Mouse (Mus musculus): ENCODE data around the gene Laptm4a.

DNA sequence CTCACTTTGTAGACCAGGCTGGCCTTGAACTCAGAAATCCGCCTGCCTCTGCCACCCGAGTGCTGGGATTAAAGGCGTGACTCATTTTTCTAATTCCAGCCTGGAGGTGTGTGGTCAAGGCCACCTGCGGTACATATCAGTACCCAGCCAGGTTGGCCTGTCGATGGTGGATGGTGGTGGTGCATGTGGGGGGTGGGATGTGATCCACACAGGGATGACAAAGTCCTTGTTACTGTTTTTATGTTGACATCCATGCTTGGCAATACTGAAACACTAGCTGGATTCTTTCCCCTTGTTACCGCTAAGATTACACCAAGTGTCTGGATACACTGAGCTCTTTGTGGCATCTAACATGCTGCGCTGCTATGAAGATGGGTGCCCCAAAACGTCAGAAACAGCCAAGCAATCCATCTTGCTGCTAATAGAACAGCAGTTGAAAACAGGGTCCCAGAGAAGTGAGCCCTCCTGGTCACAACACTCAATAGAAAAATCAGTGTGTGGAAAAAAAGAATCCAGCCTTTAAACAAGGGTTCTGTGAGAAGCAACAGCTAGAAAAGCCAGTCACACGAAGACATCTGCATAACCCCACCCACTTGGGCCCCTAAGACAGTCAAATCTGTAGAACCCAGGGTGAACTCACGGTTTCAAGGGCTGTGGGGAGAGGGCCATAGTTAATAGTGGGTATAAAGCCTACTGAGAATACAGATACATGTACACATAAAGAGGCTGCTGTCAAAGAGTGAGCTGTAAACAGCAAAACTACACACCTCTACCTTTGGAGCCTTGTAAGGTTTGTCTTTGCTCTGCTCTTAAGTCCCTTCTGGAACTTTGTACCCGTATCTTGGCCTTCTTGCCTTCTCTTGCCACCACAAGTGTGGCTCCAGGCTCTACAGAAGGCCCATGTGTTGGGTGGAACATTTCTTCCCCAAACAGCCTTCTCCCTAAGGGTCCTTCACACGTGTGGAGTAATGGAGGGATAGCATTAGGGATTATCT is 18.8 kb downstream of the Laptm4a start:
- TF ChIP-seq TAL1 (IDR thresholded peaks at IDR 0.05; ENCODE audit: low read length) (no peak), GATA1 (IDR thresholded peaks at IDR 0.05; ENCODE audit: low read length) (no peak)
